Mouse (Mus musculus): Measurements from ENCODE around the gene Adap1.
A peak's percentile ranks its signal among the peaks of the same experiment; 100 is the strongest.

Adap1 gene

DNA sequence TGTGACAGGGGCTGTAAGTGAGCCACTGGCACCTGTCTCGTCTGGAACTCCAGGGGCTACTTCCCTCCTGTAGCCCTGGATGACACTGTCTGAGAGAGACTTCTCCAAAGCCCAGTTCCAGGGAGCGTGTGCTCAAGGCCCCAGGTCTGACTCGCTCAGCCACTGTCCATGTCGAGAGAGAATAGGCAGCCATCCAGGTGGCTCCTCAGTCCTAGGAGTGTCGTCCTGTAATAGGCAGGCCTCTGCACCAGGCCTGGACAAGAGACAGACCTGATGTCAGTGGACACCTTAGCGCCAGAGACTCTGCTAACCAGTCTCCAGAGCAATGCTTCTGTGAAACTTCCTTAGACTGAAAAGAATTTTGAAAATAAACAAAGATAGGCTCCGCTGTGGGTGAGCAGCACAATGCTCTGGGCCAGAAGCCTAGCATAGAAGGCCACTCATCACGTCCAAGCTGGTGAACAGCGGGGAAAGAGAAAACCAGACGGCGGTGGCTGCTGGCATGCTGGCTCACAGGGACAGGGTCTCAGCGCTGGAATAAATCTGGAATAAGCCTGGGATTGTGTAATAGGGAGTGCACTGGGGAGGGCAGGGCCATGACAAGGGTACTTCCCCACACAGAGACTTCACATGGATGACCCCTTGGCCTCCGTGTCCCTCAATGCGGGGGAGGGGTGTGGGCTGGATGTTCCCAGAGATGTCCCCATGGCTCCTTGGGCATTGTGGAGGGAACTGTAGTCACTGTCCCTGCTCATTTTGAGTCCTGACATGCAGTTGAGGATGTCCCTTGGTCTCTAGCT is 39.1 kb downstream of the Adap1 start:
- no peak for DNase-seq (ENCODE audit: low spot score)

DNA sequence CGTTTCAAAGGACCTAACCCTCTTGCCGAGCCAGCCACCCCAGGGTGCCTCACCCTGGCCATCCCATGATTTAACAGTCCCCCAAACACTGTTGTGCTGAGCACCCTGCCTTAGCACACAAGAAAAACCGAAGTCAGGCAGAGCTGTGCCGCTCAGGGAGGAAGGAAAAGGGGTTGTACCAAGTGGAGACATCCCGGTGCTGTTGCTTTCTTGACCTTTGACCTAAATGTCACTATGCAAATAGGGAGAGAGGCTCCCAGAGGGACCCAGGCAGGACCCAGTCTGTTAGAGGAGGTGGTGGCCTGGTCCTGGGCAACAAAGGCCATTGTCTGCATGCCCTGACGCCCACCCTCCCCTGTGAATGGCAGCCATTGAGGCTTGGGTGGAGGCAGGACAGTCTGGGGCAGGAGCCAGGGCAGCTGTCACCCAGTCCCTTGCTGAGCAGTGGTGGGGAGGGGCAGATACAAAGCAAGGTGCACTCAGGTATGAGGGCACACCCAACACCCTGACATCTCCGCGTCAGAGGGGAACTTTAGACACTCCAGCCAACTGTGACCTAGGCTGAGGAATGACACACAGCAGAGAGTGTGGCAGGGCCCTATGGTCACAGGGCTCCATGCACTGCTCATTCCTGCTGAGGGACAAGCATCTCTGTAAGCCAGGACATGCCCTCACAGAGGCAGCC is 39.9 kb downstream of the Adap1 start:
- no peak for DNase-seq (ENCODE audit: low spot score)

DNA sequence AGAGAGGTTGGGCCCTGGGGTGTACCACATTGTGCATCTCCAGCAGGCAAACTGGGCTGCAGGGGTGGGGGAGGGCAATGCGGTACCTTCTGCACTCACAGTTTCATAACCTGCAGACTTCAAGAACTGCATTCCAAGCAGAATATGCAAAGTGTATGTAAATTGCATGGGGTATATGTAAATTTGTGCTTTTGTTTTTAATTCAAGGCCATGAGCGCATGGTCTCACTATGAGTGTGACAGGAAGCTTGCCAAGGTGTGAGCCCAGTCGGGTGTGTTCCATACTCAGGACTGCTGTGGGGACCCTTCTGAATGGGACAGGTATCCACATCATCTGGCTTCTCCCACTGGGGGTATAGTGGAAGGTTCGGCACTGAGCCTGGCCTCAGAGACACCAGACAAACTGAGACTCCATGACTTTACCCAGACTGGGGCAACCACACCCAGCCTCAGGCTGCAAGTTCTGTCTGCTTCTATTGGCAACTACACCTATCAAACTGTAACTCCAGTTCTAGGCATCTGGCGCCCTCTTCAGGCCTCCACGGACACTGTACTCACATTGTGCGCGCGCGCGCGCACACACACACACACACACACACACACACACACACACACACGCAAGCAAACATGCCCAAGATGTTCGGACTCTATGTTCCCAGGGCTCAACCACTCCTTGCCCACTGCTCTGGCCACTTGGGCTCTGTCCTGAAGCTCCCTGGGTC is 41.8 kb downstream of the Adap1 start:
- DNase-seq (ENCODE audit: low spot score): no peak

DNA sequence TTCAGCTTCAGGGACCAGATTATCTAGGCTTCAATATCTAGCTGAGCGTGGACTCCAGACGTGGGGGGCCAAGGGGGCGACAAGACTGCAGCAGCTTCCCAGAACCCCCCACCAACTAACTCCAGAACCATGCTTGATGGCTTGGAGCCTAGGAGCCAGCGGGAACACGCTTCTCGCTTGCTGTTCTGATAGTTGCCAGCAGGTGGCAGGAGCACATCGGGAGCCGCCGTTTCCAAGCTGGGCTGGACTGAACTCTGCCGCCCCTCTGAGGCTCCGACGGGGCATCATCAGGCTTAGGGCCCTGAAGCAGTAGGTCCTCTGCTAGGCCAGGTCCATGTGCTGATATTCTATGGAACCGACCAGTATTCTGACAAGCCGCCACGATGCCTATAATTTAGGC is 43.2 kb downstream of the Adap1 start:
- peak; percentile 93 for DNase-seq (ENCODE audit: low spot score)

DNA sequence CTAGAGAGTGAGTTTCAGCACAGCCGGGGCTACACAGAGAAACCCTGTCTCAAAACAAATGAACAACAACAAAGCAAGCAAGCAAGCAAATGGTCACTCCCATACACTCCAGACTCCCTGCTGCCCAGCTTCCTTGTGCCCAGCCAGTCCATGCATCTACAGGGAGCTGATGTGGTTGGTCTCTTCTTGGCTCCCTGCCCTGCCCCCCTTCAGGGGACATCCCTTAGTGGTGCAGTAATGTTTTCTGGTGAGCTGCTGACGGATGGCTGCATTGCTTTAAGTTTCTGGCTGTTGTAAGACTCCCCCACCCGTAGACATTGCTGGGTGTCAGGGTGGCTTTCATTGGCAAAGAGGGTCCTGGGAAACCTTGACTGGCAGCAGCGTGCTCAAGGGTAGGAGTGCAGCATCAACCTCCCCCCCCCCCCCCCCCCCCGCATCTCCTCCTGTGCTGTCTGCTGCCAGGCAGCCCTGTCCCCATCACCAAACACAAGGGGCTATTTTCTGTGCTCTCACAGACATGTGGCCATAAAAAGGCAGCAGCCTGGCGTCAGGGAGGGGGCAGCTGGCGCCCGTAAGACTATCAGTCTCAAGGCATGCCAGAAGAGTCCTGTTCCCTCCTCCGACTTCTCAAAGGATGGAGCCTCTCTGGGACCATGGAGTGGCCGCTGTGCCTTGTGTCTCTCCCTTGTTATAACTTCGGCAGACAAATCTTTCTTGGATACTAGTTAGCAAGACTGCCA is 43.9 kb downstream of the Adap1 start:
- no peak for DNase-seq (ENCODE audit: low spot score)

DNA sequence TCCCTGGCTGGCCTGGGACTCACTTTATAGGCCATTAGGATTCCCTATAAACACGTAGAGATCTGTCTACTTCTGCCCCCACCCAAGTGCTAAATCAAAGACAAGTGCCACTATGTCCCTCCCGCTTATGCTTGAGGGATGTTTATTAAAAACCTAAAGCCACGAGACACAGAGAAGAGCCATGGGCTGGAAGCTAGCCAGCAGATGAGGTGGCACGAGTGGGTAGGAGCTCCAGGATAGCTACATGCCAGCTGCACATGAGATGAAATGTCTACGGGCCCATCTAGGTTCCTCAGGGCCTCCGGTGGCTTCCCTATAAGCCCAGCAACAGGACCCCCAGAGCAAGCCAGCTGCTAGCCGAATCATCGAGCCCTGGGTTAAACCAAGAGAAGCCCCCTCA is 48.1 kb downstream of the Adap1 start:
- DNase-seq (ENCODE audit: low spot score): no peak

DNA sequence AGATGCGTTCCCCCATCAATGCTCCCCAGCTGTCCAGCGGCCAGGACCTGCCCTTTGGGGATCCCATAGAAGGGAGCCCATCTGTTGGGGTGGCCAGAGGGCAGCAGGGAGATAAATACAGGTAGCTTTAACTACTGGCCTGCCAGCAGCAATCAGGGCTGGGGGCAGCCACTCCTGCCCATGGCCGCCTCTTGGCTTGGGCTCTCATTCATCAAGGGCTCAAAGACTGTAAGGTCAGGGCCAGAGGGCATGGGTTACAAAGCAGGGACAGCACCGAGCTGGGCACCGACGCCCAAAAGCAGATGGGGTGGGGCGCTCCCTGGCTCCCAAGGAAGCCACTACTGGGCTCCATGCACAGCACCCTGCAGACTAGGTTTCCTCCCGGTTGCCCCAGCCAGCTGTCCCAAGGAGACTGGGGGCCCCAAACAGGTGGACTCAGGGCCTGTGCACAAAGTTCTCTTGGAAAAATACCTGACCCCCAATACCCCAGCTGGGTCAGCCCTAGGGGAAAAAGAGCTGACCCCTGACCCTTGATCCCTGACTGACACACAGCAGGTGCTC is 53.3 kb downstream of the Adap1 start:
- DNase-seq (ENCODE audit: low spot score): no peak

DNA sequence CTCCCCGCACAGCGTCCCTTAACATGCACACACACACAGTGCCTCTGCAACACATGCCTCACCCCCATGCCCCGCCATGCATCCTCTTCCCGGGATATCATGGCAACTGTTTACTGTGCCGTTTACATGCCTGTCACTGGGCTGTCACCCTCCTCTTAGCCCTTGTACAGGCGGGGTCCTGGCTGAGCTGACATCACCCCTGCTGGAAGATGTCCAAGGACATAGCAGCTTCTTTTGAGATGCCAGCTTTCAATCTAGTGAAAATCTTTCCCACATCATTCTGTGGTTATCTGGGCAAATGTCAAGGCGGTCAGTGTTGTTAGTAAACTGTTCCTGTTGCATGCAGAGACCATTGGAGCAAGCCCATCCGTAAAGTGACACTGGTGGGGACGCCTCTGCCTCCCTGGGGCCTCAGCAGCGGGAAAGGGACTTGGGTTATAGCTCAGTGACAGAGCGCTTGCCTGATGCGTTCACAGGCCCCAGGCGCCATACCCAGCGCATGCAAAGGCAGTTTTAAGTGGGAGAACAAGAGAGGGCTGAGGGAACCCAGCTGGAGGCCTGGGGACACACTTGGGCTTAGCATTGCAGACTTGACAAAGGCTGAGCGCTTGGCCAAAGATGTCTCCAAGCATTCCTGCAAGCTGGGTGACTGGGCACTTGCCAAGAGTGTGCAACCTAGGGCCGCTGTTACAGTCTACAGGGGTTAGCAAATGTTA is 54.5 kb downstream of the Adap1 start:
- no peak for DNase-seq (ENCODE audit: low spot score)

DNA sequence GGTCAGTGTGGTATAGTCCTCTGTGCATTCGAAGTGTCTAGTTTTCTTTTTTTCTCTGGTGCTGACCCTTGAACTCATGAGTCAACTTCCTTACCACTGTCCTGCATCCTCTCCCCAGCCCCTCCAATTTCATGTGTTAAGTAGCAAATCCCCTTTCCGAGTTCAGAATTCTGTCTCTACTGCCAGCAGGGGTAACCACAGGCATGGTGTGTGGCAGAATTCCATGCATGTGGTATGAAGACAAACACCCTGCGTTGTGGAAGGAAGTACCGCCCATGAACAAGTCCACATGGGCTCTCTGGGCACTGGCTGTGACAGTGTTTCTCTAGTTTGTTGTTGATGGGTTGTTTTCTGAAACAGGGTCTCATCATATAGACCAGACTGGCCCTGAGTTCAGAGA is 57.8 kb downstream of the Adap1 start:
- DNase-seq (ENCODE audit: low spot score): no peak

DNA sequence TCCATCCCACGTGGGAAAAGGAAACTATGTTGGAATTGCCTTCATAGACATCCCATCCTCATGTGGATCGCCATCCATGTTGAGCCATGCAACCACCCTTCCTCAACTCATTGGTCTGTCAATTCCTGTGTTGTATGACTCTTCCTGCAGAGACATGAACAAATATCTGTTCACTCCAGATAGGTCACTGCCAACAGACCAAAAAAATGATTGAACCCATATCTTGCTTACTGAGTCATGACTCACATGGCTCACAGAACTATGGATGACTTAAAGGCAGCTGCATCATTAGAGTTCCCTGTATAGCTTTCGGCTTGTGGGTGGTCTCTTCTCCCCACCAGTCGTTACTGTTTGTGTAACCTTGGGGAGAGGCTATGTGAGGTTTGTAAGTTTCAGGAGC is 64.0 kb downstream of the Adap1 start:
- no peak for DNase-seq (ENCODE audit: low spot score)

DNA sequence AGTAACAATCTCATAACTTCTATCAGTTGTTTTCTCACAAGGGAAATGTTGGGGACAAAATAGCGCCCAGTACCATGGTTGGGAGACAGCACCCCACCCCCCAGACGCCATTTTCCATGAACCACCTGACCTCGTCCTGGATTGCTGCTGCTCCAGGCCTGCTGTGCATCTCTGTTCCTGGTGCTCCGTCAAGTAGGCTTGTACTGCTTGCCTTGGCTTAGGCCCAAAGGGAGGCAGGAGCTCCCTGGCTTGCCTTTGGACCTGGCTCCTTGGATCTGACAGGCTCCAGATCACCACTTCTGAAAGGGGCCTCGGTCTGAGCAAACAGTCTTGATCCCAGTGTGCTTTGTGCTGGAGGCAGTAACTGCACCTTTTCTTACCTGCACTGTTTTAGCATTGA is 65.6 kb downstream of the Adap1 start:
- no peak for DNase-seq (ENCODE audit: low spot score)

DNA sequence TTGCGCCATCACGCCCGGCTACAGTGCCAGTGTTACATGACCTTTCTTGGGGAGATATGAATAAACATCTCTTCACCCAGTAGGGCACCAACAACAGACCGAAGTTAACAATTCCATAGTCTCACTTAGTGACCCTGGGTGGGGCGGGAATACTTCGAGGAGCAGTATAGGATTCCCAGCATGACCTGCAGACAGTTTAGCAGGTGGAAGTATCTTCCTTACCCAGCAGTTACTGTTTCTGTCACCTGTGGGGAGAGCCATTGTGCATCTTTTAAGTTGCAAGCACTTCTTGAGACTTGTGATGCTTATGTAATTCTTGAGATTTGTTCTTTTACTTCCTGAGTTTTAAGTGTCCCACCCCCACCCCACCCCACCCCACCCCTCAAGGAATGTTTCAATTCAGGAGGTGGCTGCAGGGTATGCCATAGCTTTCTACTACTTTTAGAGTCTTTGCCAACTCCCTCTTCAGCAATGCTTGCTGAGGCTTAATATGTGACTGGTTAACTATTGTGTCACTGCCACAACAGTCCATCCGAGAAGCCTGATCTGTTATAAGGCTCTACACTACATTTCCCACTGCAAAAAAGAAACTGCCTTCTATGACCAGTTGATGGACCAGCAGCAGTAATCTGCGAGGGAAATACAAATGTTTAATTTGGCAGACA is 66.9 kb downstream of the Adap1 start:
- no peak for DNase-seq (ENCODE audit: low spot score)

DNA sequence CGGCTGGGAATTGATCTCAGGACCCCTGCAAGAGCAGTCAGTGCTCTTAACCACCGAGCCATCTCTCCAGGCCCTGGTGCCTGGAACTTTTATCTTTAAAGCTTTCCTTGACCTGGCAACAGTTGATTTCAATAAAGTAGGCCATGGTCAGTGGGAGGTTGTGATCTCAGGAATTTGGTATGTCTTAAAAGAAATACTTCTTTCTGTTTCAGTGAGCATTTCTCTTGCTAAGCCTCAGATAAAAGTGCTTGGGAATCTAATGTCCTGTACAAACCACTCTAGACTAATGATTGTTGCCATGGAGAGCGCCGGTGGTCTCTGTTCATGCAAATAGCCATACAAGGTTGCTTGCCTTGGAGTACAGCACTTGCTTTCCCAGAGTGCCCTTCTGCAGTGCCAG is 67.6 kb downstream of the Adap1 start:
- DNase-seq (ENCODE audit: low spot score): no peak

DNA sequence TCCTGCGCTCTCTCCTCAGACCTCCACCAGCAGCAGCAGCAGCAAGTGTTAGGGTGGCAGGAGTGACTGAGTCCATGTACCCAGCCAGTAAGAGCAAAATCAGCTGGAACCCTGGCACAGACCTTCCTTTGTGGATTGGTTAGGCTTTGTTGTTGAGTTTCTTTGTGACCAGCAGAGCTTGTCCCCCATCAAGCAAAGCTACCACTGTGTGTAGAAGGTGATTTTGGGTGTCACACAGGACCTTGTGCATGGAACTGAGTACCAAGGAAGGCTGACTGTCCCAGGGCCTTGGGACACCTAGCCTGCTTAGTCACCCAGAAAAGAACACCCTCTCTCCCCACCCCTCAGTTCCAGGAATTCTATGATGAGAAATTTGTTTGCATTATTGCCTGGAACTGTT is 68.2 kb downstream of the Adap1 start:
- DNase-seq (ENCODE audit: low spot score): no peak

DNA sequence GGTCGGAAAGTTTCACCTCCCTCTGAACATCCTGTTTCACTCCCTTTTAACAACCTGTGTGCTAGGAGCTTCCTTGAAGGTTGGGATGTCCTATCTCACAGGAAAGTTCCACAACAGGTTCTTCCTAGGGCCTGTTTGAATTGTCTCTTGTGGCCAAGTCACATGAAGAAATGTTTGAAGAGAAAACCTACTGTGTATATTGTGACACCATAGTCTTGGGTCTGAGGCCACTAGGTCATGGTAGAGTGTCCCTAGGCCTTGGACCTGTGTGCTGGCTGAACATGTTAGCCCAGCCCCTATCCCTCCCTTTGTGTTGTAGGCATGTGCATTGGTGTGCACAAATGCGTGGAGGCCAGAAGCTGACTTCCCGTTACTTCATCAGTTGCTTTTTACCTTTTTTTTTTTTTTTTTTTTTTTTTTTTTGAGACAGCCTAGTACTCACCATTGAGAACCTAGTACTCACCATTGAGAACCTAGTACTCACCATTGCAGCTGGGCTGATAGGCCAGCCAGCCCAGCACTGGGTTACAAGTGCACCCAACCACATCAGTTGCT is 69.1 kb downstream of the Adap1 start:
- no peak for DNase-seq (ENCODE audit: low spot score)

DNA sequence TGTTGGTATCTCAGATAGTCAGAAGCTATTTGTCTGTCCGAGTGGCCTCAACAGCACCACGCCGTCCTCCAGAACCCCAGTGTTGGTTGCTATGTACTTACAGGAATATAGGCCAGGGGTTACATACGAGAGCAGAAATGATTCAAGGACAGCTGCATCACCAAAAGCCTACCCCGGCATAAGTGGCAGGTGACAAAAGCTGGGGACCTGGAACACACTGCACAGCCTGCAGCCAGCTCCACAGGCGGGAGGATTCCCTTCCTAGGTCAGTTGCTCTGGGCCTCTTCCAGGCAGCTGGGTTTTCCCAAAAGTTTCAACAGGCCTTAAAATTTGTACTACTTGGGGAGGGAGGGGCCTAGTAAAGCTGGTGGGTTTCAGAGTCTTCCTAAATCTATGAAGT is 69.6 kb downstream of the Adap1 start:
- DNase-seq (ENCODE audit: low spot score): no peak

DNA sequence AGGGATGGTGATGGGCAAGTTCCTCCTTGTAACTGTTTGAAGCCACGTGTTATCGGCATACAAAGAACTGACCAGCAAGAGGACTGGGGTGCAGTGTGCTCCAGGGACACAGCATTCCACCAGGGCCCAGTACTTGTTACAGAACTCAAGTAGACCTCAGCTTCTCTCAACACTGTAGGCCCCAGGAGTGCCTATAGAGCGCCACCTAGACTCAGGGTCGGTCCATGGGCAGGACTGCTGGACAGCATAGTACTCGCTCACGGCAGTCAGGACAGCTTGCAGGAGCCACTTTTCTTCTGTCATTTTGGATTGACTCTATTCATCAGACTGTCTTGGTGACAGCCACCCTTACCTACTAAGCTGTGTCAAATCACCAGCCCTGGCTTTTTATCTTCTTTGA is 70.5 kb downstream of the Adap1 start:
- no peak for DNase-seq (ENCODE audit: low spot score)

DNA sequence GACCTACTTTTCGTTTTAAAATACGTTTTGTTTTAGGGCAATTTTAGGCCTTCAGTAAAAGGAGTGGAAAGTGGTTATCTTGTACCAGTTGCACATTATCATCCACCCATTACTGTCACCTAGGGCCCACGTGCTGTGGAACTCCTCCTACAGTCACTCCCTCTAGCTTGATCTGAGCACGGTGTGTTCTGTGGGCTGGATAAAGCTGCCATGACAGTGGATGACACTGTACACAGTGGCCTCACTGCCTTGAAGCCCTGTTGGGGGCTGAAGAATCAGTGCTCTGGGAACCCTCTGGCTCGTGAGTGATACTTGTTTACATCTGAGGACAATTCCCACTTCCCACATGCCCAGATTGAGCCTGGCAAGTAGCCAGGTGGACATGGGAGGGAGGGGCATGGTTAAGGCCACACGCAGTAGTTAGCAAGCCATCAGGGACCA is 72.1 kb downstream of the Adap1 start:
- DNase-seq (ENCODE audit: low spot score): no peak

DNA sequence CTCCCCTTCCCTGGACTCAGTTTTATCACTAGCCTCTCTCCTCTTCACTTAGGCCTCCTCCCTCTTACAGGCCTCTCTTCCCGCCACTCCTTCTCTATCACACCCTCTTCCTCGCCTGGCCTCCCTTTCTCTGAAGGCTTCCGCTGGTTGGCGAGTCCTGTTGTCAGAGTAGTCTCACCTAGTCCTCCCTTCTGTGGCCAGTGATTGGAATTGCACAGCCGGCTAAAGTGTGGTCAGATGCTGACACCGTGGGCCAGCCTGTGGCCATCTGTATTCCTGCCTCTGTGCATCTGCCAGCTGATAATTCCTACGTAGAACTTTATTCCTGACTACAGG is 72.5 kb downstream of the Adap1 start:
- DNase-seq (ENCODE audit: low spot score): no peak

DNA sequence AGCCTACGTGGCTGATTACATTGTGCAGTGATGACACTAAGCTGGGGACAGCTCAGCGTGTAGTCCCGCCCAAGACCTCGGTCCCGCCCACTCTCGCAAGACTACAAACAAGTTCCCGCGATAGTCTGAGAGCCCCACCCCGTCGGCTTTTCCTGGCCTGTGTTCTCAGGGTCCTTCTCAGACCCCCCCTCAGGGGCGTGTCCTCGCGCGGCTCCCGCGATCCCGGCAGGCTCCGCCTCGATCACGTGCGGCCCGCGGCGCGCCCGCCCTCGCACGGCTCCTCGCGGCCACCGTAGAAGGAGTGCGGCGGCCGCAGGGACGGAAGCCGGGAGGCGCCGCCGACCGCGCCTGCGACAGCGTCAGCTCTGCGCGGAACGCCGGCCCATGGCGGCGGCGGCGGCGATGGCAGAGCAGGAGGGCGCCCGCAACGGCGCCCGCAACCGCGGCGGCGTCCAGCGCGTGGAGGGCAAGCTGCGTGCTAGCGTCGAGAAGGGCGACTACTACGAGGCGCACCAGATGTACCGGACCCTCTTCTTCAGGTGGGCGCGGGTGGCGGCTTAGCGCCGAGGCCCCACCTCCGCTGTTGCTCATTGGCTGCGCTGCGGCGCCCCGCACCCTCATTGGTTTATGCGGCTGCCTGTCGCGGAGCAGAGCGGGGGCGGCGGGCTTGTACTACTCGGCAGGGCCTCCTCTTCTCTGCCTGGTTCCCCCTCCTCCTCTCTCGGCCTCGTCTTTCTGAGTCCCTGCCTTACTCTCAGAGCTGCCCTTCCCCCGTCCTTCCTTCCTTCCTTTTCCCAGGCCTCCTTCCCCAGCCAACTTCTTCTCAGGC is 73.1 kb downstream of the Adap1 start, which contains the start of gene Get4:
Get4 (plus strand) TSS at position 244 of the 829 bp plus-strand sequence.
- DNase-seq (ENCODE audit: low spot score): peak; percentile 100

All from retina, embryonic 14.5 days (tissue).